Mouse (Mus musculus) right cerebral cortex, adult 2 months (tissue): ENCODE data around the gene Nipal4.

Source experiments
- DNase-seq, 2 experiments: peaks; one replicate each; pipeline ENCODE4 v3.0.0; 2021 to 2022; ENCODE audit warnings: low spot score in 2 of 2

The Nipal4 gene

GRCm38 (mm10) chr11:46115011-46115410 is 51.3 kb downstream of the Nipal4 start:
- DNase-seq, result no peak

GRCm38 (mm10) chr11:46114221-46114620 is 52.1 kb downstream of the Nipal4 start:
- DNase-seq, result no peak

DNA sequence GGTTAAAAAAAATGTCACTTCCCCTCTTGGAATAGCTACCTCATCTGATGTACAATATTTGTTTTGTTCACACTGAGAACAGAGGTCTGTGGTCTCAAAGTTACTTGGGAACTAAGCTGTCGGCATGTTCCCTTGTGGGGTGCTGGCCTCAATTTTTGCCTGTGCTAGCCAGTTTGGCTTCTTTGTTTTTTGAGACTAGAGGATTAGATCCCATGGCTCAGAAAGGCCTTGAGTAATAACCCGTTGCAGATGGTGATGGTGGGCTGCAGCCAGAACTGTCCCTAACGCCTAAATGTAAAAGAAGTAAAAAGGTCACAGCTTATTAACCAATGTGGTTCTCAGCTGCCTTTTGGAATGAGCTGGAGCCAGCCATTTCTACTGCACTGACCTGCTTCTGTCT is 53.1 kb downstream of the Nipal4 start:
- no peak for DNase-seq

DNA sequence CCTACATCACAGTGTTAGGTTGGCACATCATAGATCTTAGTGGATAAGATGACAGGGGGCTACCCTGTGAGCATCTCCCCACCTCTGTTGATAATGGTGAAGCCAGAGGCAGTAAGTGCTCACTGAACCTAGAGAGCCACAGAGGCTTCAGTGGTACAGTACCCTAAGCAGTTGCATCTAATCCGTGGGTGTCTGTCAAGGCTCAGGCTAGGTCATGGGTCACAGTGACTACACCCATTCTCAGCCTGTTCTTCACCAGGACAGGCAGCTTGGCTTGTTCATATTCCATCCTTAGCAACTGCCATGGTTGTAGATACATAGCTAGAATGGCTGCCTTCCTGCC is 55.4 kb downstream of the Nipal4 start:
- no peak for DNase-seq

GRCm38 (mm10) chr11:46110156-46110944 is 56.0 kb downstream of the Nipal4 start:
- DNase-seq, result no peak

DNA sequence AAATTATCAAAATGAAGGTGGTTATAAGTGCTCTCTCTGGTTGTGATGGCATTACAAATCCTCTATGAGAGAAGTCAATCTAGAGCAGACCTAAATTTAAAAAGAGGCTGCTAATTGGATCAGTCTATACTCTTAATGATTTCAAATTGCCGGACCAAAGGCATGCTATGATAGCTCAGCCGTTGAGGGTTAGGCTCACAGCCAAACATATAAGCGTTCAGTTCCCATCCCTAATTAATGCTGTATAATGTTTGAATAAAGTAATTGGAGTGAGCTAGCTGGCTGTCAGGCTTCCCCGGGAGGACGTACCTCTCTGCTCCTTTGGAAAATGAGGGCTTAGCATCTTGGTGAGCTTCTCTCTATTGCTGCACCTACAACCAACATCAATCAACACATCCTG is 57.1 kb downstream of the Nipal4 start:
- DNase-seq, result no peak

DNA sequence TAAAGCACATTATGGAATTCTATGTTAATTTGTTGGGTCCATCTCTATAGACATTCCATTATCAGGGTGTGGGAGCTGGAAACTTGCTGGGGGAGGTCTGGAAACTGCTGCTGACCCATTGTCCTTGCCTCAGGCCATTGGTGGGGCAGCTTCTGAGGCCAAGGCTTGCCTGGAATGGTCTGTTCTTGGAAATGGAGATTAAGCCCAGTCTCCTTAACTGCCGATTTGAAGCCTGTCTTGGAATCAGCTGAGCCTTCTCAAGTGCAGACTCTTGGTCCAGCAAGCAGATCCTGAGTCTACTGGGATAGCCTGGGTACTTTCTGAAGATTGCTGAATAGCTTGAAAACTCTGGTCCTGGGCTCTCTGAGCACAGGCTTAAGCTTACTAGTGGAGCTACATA is 59.3 kb downstream of the Nipal4 start:
- no peak for DNase-seq

GRCm38 (mm10) chr11:46102107-46102506 is 64.2 kb downstream of the Nipal4 start:
- DNase-seq, result no peak
